Mouse (Mus musculus) bone marrow, adult 2 months (tissue): Measurements from ENCODE around the gene Tlr5.

Experiments
- CTCF ChIP-seq: fragments of 200-500 bp; IDR thresholded peaks from 2 replicates; pipeline ENCODE4 v1.5.1; 2011; ENCODE audit warnings: low read length, control low read depth; ENCODE audit not compliant: control insufficient read depth, insufficient read depth
- POLR2A ChIP-seq: fragments of 200-500 bp; IDR thresholded peaks from 2 replicates; pipeline ENCODE4 v1.6.1; 2011; ENCODE audit warnings: low read depth, mild to moderate bottlenecking, control low read depth, low read length, borderline replicate concordance; ENCODE audit not compliant: control insufficient read depth

DNA sequence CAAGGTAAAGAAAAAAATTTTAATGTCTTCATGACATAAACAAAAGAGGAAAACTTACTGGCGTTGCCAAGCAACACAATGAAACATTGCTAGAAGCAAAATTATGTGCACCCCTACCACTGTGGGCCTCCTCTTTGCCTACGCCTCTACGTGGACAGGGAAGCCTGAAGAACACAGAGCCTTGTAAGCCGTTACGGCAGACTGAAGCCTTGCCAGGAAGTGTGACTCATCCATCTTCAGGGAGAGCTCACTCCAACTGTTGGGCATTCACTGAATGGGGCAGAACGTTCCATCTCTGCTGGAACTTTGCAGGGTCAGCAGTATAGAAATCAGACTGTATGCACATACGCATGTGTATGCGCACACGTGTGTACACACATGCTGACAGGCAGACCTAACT is 3.3 kb upstream of the Tlr5 start:
- TF ChIP-seq CTCF: no peak
- no peak for TF ChIP-seq POLR2A
